Mouse (Mus musculus) thymus, adult 2 months (tissue): Measurements from ENCODE around the gene Gm28308. TPM values are rescaled to one million over a fixed set of nuclear protein-coding genes. Genes with fewer than 3 reads are reported as not detected.

Source experiments
- DNase-seq: peaks from one replicate; pipeline ENCODE4 v3.0.0; 2021
- H3K27ac ChIP-seq: fragments of 200-500 bp; 2 replicates; pipeline ENCODE4 v1.5.1; 2012; ENCODE audit warnings: low read length, control low read depth; ENCODE audit not compliant: control insufficient read depth, insufficient read depth
- H3K27me3 ChIP-seq: fragments of 200-500 bp; 2 replicates; pipeline ENCODE4 v1.6.1; 2012; ENCODE audit warnings: mild to moderate bottlenecking, low read length, moderate library complexity, mixed read lengths; ENCODE audit not compliant: control insufficient read depth, insufficient read depth
- H3K36me3 ChIP-seq: fragments of 200-500 bp; 2 replicates; pipeline ENCODE4 v1.6.1; 2012; ENCODE audit warnings: mild to moderate bottlenecking, low read length, moderate library complexity; ENCODE audit not compliant: control insufficient read depth, insufficient read depth
- H3K4me1 ChIP-seq: fragments of 200-500 bp; replicated peaks from 2 replicates; pipeline ENCODE4 v1.6.1; 2012; ENCODE audit warnings: low read length; ENCODE audit not compliant: control insufficient read depth, insufficient read depth
- H3K4me3 ChIP-seq: fragments of 200-500 bp; 2 replicates; pipeline ENCODE4 v1.5.1; 2012; ENCODE audit warnings: mild to moderate bottlenecking, low read length, control low read depth, moderate library complexity; ENCODE audit not compliant: control insufficient read depth, insufficient read depth
- CTCF ChIP-seq: fragments of 200-500 bp; IDR thresholded peaks from 2 replicates; pipeline ENCODE4 v1.5.1; 2012; ENCODE audit warnings: mild to moderate bottlenecking, control low read depth, low read length, moderate library complexity, borderline replicate concordance; ENCODE audit not compliant: control insufficient read depth, poor library complexity, insufficient read depth; ENCODE audit errors: extremely low read depth
- POLR2A ChIP-seq: fragments of 200-500 bp; IDR thresholded peaks from 2 replicates; pipeline ENCODE4 v1.6.1; 2012; ENCODE audit warnings: mild to moderate bottlenecking, low read length, control low read depth, moderate library complexity; ENCODE audit not compliant: control insufficient read depth, poor library complexity, insufficient read depth; ENCODE audit errors: extremely low read depth
- WGBS: fragments of 180-500 bp; shearing (Covaris S2); methylation state at CpG from one replicate; pipeline ENCODE4 v1.1.7; 2018; 5-methylcytosine and 5-hydroxymethylcytosine counted together
- polyA plus RNA-seq: library from polyadenylated mRNA; depleted of rRNA; stranded (reverse); fragments of >200 nt; gene quantifications from 2 replicates; pipeline ENCODE4 v1.2.3, GENCODE M21; 2012

The Gm28308 gene
- polyA plus RNA-seq, 1 experiment, result 0.24 TPM

DNA sequence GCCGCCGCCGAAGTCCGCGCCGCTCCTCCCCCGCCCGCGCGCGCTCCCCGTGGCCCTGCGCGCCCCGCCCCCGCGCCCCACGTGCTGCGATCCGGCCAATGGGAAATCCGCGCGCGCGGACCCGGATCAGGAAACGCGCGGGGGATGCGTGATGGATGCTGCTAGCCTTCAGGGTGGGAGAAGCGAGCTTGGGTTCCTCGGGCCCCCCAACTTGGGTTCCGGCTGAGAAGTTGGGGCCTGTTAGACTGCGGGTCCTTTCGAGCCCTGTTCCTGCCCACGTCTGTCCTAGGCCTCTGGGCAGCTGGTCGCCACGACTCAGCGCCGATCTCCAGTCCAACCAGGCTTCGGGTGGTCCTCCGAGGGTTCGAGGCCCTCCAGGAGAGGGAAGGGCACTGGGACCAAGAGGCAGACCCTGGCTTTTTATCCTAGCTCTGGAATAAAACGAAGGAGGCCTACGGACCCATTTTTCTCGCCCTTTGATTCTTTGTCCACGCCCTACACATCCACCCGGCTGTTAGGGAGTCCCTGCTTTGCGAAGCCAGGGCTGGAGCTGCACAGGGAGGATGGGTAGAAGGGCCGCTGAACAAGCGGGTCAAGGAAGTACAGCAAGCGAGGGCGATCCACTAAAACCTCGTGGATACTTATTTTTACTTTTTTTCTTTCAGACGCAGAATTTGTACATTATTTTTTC, 21.1 kb downstream of the Gm28308 start:
- Histone ChIP-seq H3K4me3 (peak overlapping the region; percentile 54), H3K27me3 (no peaks in the 10 kb centered on the region; the same call in 1 of the 2 replicates), H3K4me1 (peaks cover 7% of the 10 kb centered on the region), H3K36me3 (no peaks in the 10 kb centered on the region), H3K27ac (no peak overlapping the region)
- DNase-seq, result peak; percentile 87
- WGBS, result 4% methylated on average over 51 of the region's 55 CpGs
- peak; percentile 55; the same call in 1 of the 2 replicates for TF ChIP-seq POLR2A
- no peak for TF ChIP-seq CTCF

DNA sequence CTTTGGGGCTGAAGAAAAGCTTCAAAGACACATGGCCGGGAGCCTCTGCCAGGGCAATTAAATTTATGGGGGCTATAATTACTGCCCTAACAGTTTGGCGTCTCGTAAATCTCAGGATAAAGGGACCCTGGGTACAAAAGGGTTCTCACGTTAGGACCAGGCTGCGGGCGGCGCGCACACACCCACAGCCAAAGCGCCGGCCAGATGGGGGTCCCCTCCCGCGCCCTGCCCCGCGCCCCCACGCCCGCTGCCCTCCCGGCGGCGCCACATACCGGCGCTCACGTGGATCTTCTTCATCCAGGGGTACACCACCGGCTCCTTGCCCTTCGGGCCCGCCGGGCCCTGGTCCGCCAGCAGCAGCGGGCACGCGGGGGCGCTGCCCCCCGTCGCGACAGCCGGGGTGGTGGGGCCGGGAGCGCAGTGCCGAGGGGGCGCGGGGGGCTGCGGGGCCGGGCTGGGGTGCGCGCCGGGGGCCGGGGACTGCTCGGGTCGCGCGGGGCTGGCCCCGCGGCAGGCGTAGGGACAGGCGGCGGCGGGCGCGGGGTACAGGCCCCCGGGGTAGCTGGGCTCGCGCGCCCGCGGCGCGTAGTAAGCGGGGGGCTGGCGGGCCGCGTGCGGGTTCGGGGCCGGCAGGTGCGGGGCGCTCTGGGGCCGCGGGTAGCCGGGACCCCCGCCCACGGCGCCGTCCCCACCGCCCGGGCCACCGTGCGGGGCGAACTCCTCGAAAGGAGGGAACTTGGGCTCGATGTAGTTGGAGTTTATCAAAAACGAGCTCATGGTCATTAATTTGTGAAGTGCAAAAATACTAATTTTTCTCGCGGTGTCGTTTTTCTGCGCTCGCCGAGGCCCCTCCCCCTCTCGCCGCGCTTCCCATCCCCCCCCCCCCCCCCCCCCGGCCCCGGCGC, 22.0 kb downstream of the Gm28308 start, which contains the start of gene Hoxa4:
TSS of gene Hoxa4 (minus strand) at position 848 of the 905 bp plus-strand sequence.
- H3K4me3 ChIP-seq, result peak within 1 kb of the TSS; percentile 54
- WGBS, result 12% methylated on average over 86 of the region's 102 CpGs
- DNase-seq, result peak; percentile 34
- H3K27ac ChIP-seq, result no peak within 1 kb of the TSS
- no peaks in the 10 kb centered on the region; the same call in 1 of the 2 replicates for H3K27me3 ChIP-seq
- H3K36me3 ChIP-seq, result no peaks in the 10 kb centered on the region
- H3K4me1 ChIP-seq, result peaks cover 7% of the 10 kb centered on the region
- TF ChIP-seq POLR2A (no peak), CTCF (no peak)

DNA sequence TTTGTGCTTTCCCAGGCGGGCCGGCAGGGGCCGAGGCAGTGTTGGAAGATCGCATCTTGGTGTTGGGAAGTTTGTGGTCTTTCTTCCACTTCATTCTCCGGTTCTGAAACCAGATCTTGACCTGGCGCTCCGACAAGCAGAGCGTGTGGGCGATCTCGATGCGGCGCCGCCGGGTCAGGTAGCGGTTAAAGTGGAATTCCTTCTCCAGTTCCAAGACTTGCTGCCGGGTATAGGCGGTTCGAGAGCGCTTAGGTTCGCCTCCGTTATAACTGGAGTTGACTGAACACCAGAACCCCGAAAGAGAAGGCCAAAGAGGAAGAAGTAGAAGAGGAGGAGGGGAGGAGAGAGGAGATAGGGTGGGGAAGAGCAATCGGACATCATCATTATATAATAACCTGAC, 22.7 kb downstream of the Gm28308 start:
- TF ChIP-seq POLR2A (no peak), CTCF (no peak)
- Histone ChIP-seq H3K4me1 (peaks cover 7% of the 10 kb centered on the region), H3K27ac (no peak overlapping the region), H3K4me3 (no peak overlapping the region), H3K27me3 (no peaks in the 10 kb centered on the region; the same call in 1 of the 2 replicates), H3K36me3 (no peaks in the 10 kb centered on the region)
- WGBS, result 88% methylated on average over 23 of the region's 23 CpGs
- DNase-seq, result no peak

GRCm38 (mm10) chr6:52189909-52190308, 23.2 kb downstream of the Gm28308 start:
- H3K4me1 ChIP-seq, result peaks cover 7% of the 10 kb centered on the region
- no peak overlapping the region for H3K27ac ChIP-seq
- H3K36me3 ChIP-seq, result no peaks in the 10 kb centered on the region
- TF ChIP-seq POLR2A (no peak), CTCF (no peak)
- 90% methylated on average over 8 of the region's 8 CpGs for WGBS
- no peaks in the 10 kb centered on the region; the same call in 1 of the 2 replicates for H3K27me3 ChIP-seq
- H3K4me3 ChIP-seq, result no peak overlapping the region
- no peak for DNase-seq

DNA sequence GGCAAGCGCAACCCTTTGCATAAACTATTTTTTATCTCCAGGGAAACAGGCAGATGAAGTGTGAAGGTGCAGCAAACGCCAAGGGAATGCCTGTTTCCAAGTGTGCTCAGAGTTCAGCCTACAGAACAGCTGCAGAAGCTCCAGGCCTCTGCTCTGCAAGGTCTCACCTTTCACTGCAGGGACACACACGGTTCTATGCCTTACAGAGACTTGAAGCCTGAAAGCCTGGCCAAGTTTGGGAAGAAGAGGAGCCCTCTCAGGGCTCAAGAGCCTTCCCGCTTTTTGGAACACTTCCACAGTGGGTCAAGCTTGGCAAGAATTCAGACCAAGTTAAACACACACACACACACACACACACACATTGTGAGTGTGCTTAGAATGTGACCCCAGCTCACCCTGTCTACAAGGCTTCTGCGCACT, 24.0 kb downstream of the Gm28308 start:
- DNase-seq, result no peak
- Histone ChIP-seq H3K36me3 (no peaks in the 10 kb centered on the region), H3K4me1 (peaks cover 7% of the 10 kb centered on the region), H3K4me3 (no peak overlapping the region), H3K27ac (no peak overlapping the region), H3K27me3 (no peaks in the 10 kb centered on the region; the same call in 1 of the 2 replicates)
- TF ChIP-seq CTCF, result no peak
- 85% methylated on average over 5 of the region's 5 CpGs for WGBS

- TF ChIP-seq CTCF (no peak), POLR2A (no peak)
- Histone ChIP-seq H3K27ac (no peak overlapping the region), H3K27me3 (no peaks in the 10 kb centered on the region; the same call in 1 of the 2 replicates), H3K4me3 (no peak overlapping the region), H3K4me1 (no peaks in the 10 kb centered on the region), H3K36me3 (no peaks in the 10 kb centered on the region)
- DNase-seq, result no peak
- WGBS, result 98% methylated on average over 1 of the region's 1 CpGs
These were observed 26.6 kb downstream of the Gm28308 start for GRCm38 (mm10) chr6:52186500-52186899.

GRCm38 (mm10) chr6:52185834-52186233, 27.3 kb downstream of the Gm28308 start:
- no peak for DNase-seq
- no peaks in the 10 kb centered on the region; the same call in 1 of the 2 replicates for H3K27me3 ChIP-seq
- WGBS, result 91% methylated on average over 3 of the region's 3 CpGs

More at GRCm38 (mm10) chr6:52185834-52186233, 27.3 kb downstream of the Gm28308 start:
- Histone ChIP-seq H3K36me3 (no peaks in the 10 kb centered on the region), H3K4me1 (no peaks in the 10 kb centered on the region), H3K4me3 (no peak overlapping the region), H3K27ac (no peak overlapping the region)
- TF ChIP-seq CTCF (no peak), POLR2A (no peak)
